Mouse (Mus musculus): ENCODE results near the gene Rnf19b. TPM values are rescaled to one million over a fixed set of nuclear protein-coding genes. Genes with fewer than 3 reads are reported as not detected.
A peak's percentile ranks its signal among the peaks of the same experiment; 100 is the strongest.

Rnf19b gene
- polyA plus RNA-seq, 1 experiment from 2014 or later, result 7.1 TPM

DNA sequence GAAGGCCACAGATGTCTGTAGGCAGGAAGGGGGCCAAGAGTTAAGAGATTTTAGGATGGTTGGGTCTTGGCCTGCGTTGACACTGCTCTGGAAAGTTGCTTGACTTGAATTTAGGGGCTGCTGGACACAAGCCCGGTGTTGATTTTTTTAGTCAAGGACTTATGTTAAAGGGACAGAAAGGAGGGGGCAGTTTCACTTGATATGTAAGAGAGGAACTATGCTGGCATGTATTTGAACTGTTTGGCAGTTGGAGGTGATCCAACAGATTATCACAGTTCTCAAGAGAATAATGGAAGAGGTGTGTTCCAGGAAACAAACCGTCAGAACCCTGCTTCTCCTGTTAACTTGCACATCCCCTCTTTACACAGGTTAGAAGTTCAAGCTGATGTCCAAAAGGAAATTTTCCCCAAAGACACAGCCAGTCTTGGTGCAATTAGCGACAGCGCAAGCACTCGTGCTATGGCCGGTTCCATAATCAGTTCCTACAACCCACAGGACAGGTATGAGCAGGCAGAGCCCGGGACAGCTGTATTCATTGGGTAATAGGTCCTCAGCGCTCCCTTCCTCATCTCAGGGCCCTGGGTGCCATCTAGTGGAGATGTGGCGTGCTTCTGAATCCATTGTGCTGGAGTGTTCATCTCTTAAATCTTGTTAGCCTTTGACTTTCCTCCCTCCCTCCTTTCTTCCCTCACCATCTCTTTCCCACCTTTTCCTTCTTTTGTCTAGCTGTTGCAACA, 24.5 kb downstream of the Rnf19b start:
- no peak overlapping the region for H3K4me2 ChIP-seq
- H3K4me3 ChIP-seq, result no peak overlapping the region
- H3K9ac ChIP-seq, result no peak overlapping the region
- peaks cover 77% of the 10 kb centered on the region for H3K36me3 ChIP-seq
- H3K27ac ChIP-seq, result no peak overlapping the region
- 0 out of 2 replicates have a peak, but pooled peaks cover 11% of the 10 kb centered on the region for H3K27me3 ChIP-seq (replicated peaks)
- H3K4me1 ChIP-seq, result no peaks in the 10 kb centered on the region
- ATAC-seq, result no peak
- 52% methylated on average over 10 of the region's 10 CpGs for WGBS (ENCODE audit: insufficient replicate concordance)
- no peaks in the 10 kb centered on the region for H3K9me3 ChIP-seq (replicated peaks)

DNA sequence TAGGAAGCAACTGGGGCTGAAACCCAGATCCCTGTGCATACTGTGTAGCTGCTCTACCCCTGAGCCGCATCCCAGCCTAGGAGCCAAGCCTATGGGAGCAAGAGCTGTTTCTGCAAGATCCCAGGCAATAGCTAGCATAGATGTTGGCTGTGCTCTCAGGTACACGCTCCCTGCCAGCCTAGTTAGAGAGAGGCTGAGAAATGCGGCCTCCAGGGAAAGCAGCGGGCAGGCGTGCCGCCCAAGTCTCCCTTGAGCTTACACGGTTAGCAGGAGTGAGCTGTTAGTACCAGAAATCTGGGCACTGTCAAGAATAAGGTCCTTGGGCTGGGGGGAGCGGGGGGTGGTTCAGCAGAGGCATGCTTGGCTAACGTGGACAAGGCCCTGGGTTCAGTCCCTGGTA, 26.8 kb downstream of the Rnf19b start:
- WGBS (ENCODE audit: insufficient replicate concordance), result 86% methylated on average over 9 of the region's 9 CpGs

DNA sequence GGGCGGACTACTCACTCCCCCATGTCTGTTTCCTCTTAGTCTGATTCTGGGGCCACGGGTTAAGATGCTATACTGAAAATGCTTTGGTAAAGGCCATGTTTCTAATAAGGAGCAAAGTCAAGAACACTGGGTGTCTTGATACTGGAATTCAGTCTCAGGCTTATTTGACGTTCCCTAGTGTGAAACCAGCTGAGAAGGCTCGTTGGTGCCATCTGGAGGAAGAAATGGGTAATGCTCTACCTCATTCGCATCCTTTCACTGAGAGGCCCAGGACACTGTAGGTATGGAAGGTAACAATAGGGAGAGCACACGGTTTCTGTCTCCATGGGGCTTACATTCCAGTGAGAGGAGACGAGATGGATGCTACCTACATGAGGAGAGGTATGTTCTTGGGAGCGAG, 28.0 kb downstream of the Rnf19b start:
- no peak for ATAC-seq
- Histone ChIP-seq H3K27ac (no peak overlapping the region), H3K9me3 (replicated peaks) (no peaks in the 10 kb centered on the region), H3K36me3 (peaks cover 42% of the 10 kb centered on the region), H3K4me3 (no peak overlapping the region), H3K27me3 (replicated peaks) (peaks cover 15% of the 10 kb centered on the region; the same call in 1 of the 2 replicates), H3K9ac (no peak overlapping the region), H3K4me2 (no peak overlapping the region), H3K4me1 (no peaks in the 10 kb centered on the region)
- 24% methylated on average over 8 of the region's 8 CpGs for WGBS (ENCODE audit: insufficient replicate concordance)

More for the DNA sequence above, 26.8 kb downstream of the Rnf19b start:
- peaks cover 54% of the 10 kb centered on the region for H3K36me3 ChIP-seq
- no peak for ATAC-seq
- H3K4me3 ChIP-seq, result no peak overlapping the region
- H3K4me2 ChIP-seq, result no peak overlapping the region
- H3K9ac ChIP-seq, result no peak overlapping the region
- no peak overlapping the region for H3K27ac ChIP-seq
- no peaks in the 10 kb centered on the region for H3K9me3 ChIP-seq (replicated peaks)
- no peaks in the 10 kb centered on the region for H3K4me1 ChIP-seq
- H3K27me3 ChIP-seq (replicated peaks), result peaks cover 15% of the 10 kb centered on the region; the same call in 1 of the 2 replicates

DNA sequence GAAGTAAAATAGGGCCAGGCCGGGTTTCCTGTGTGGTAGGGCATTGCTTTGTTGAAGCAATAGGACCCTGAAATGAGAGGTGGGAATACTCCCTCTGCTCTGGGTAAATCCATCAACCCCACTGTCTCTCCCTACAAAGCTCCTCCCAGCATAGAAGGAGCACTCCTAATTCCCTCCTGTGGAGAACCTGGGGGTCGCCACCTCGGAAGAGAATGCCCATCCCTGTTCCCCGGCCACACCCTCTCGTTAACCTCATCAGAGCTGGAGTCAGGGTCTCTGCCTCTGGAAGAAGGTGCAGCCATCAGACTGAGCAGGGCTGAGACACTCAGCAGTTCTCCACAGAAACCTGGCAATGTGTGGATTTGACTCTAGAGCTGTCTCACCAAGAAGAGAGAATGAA, 29.8 kb downstream of the Rnf19b start:
- H3K4me1 ChIP-seq, result no peaks in the 10 kb centered on the region
- H3K4me2 ChIP-seq, result no peak overlapping the region
- H3K4me3 ChIP-seq, result no peak overlapping the region
- no peak for ATAC-seq
- H3K9ac ChIP-seq, result no peak overlapping the region
- H3K27ac ChIP-seq, result no peak overlapping the region
- no peaks in the 10 kb centered on the region for H3K9me3 ChIP-seq (replicated peaks)
- H3K27me3 ChIP-seq (replicated peaks), result peaks cover 20% of the 10 kb centered on the region; the same call in 1 of the 2 replicates
- 38% methylated on average over 5 of the region's 5 CpGs for WGBS (ENCODE audit: insufficient replicate concordance)
- H3K36me3 ChIP-seq, result peaks cover 29% of the 10 kb centered on the region

DNA sequence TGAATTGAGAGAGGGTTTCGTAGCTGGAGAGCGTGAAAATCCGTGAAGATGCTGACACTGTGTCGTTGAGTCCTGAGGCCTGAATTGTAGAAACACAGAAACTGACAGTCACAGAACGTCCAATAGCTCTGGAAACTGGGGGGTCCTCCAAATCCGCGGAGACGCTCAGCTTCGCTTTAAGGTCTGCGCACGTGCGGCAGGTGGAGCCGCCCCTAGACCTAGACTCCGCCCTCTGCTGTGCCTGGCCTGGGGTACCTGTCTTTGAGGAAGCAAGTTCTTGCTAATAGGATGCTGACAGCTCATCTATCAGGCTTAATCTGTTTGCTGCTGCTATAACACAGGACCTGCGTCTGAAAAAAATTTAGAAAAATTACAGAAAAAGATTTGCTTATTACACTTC, 37.2 kb downstream of the Rnf19b start:
- no peak overlapping the region for H3K9ac ChIP-seq
- no peaks in the 10 kb centered on the region for H3K4me1 ChIP-seq
- H3K9me3 ChIP-seq (replicated peaks), result 0 out of 2 replicates have a peak, but pooled peaks cover 2% of the 10 kb centered on the region
- H3K4me3 ChIP-seq, result no peak overlapping the region
- peaks cover 52% of the 10 kb centered on the region; the same call in 1 of the 2 replicates for H3K27me3 ChIP-seq (replicated peaks)
- no peak overlapping the region for H3K27ac ChIP-seq
- WGBS (ENCODE audit: insufficient replicate concordance), result 23% methylated on average over 15 of the region's 15 CpGs
- no peak for ATAC-seq
- no peaks in the 10 kb centered on the region for H3K36me3 ChIP-seq
- H3K4me2 ChIP-seq, result no peak overlapping the region

DNA sequence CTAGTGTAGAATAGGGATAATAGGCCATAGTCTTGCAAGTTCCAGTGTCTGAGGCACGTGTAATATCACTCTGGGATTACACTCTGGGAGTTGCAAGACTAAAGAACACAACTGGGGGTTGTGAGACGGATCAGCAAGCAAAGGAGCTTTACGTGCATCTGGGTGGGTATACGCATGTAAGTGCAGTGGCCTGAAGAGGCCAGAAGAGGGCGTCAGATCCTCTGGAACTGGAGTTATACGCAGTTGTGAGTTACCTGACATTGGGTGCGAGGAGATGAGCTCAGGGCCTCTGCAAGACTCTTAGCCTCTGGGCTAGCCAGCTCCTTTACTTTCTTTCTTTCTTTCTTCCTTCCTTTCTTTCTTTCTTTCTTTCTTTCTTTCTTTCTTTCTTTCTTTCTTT, 38.9 kb downstream of the Rnf19b start:
- no peak for ATAC-seq
- 54% methylated on average over 7 of the region's 7 CpGs for WGBS (ENCODE audit: insufficient replicate concordance)
- Histone ChIP-seq H3K27me3 (replicated peaks) (peaks cover 52% of the 10 kb centered on the region; the same call in 1 of the 2 replicates), H3K4me2 (no peak overlapping the region), H3K9ac (no peak overlapping the region), H3K4me1 (no peaks in the 10 kb centered on the region), H3K9me3 (replicated peaks) (0 out of 2 replicates have a peak, but pooled peaks cover 2% of the 10 kb centered on the region), H3K4me3 (no peak overlapping the region), H3K27ac (no peak overlapping the region), H3K36me3 (no peaks in the 10 kb centered on the region)

GRCm38 (mm10) chr4:129102133-129102829, 44.2 kb downstream of the Rnf19b start:
- Histone ChIP-seq H3K4me1 (no peaks in the 10 kb centered on the region), H3K9me3 (replicated peaks) (no peaks in the 10 kb centered on the region), H3K27me3 (replicated peaks) (peaks cover 59% of the 10 kb centered on the region), H3K9ac (no peak overlapping the region), H3K36me3 (no peaks in the 10 kb centered on the region), H3K27ac (no peak overlapping the region), H3K4me3 (no peak overlapping the region), H3K4me2 (no peak overlapping the region)
- no peak; the same call in 1 of the 2 replicates for ATAC-seq
- WGBS (ENCODE audit: insufficient replicate concordance), result 54% methylated on average over 14 of the region's 14 CpGs

DNA sequence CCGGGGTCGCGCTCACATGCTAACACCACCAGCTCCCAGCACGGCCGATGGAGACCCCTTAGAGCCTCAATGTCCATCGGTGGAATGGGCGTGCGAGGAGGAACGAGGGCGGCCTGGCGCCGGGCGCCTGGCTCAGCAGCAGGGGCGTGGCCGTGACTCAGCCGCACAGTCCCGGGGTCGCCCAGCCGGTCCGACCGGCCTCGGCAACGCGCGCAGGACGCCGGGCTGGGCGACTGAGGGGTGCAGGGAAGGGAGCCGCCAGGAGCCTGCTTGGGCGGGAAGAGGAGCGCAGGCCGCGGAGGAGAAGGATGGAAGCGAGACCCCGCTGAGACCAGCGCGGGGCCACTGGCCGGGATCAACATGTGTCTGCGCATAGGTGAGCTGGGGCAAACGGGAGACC, 47.3 kb downstream of the Rnf19b start, which contains the start of gene Tmem54:
Tmem54 (plus strand) TSS at position 193 of the 400 bp plus-strand sequence.
- Histone ChIP-seq H3K4me1 (peaks cover 9% of the 10 kb centered on the region; the same call in 1 of the 2 replicates), H3K27ac (no peak within 1 kb of the TSS), H3K27me3 (replicated peaks) (peaks cover 77% of the 10 kb centered on the region), H3K4me3 (peak within 1 kb of the TSS; percentile 15; the same call in 1 of the 2 replicates), H3K36me3 (no peaks in the 10 kb centered on the region), H3K9me3 (replicated peaks) (no peaks in the 10 kb centered on the region), H3K4me2 (peak within 1 kb of the TSS; percentile 45), H3K9ac (no peak within 1 kb of the TSS)
- ATAC-seq, result peak; percentile 30; the same call in 1 of the 2 replicates
- 2% methylated on average over 40 of the region's 40 CpGs for WGBS (ENCODE audit: insufficient replicate concordance)

- Histone ChIP-seq H3K27ac (no peak overlapping the region), H3K4me1 (peaks cover 16% of the 10 kb centered on the region), H3K9ac (no peak overlapping the region), H3K9me3 (replicated peaks) (no peaks in the 10 kb centered on the region), H3K4me3 (no peak overlapping the region), H3K36me3 (no peaks in the 10 kb centered on the region), H3K4me2 (no peak overlapping the region; the same call in 1 of the 2 replicates), H3K27me3 (replicated peaks) (peaks cover 83% of the 10 kb centered on the region)
- 21% methylated on average over 9 of the region's 9 CpGs for WGBS (ENCODE audit: insufficient replicate concordance)
- no peak for ATAC-seq
Measured at GRCm38 (mm10) chr4:129106073-129106472, 48.0 kb downstream of the Rnf19b start.

- Histone ChIP-seq H3K4me3 (no peak overlapping the region), H3K27me3 (replicated peaks) (peaks cover 88% of the 10 kb centered on the region), H3K36me3 (no peaks in the 10 kb centered on the region), H3K9me3 (replicated peaks) (no peaks in the 10 kb centered on the region), H3K9ac (no peak overlapping the region), H3K27ac (no peak overlapping the region), H3K4me2 (no peak overlapping the region), H3K4me1 (peaks cover 22% of the 10 kb centered on the region)
- WGBS (ENCODE audit: insufficient replicate concordance), result 52% methylated on average over 10 of the region's 10 CpGs
- ATAC-seq, result no peak
Measured at GRCm38 (mm10) chr4:129107348-129107899, 49.4 kb downstream of the Rnf19b start.

DNA sequence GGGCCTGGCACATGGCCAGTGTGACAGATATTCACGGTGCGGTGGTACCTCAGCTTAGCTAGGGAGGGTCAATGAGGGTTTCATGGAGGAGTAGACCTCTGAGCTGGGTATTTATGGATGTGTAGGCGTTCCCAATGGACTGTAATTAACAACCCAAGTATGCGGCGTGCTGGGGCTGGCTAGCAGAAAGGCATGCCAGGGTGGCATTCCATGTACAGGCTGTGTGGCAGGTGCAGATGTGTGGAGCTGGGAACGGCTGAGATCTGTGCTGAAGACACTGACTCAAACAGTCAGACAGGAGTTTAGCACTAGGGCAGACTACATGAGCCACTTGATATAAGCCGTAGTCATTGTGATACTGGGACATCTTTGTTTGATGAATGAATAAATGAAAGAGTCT, 50.6 kb downstream of the Rnf19b start:
- H3K36me3 ChIP-seq, result no peaks in the 10 kb centered on the region
- 77% methylated on average over 7 of the region's 7 CpGs for WGBS (ENCODE audit: insufficient replicate concordance)
- H3K4me2 ChIP-seq, result no peak overlapping the region
- no peak overlapping the region for H3K9ac ChIP-seq
- ATAC-seq, result no peak
- H3K4me1 ChIP-seq, result peaks cover 22% of the 10 kb centered on the region
- no peak overlapping the region for H3K4me3 ChIP-seq
- peaks cover 87% of the 10 kb centered on the region for H3K27me3 ChIP-seq (replicated peaks)
- no peaks in the 10 kb centered on the region for H3K9me3 ChIP-seq (replicated peaks)
- no peak overlapping the region for H3K27ac ChIP-seq

GRCm38 (mm10) chr4:129110804-129111203, 52.7 kb downstream of the Rnf19b start:
- Histone ChIP-seq H3K27me3 (replicated peaks) (peaks cover 87% of the 10 kb centered on the region), H3K9me3 (replicated peaks) (no peaks in the 10 kb centered on the region), H3K4me3 (no peak overlapping the region), H3K36me3 (no peaks in the 10 kb centered on the region), H3K4me1 (peaks cover 22% of the 10 kb centered on the region), H3K9ac (no peak overlapping the region), H3K4me2 (no peak overlapping the region), H3K27ac (no peak overlapping the region)
- WGBS (ENCODE audit: insufficient replicate concordance), result 64% methylated on average over 6 of the region's 6 CpGs
- no peak for ATAC-seq
